Mouse (Mus musculus) heart, adult 2 months (tissue): ENCODE measurements around the gene Rpl28. TPM values are rescaled to one million over a fixed set of nuclear protein-coding genes. Genes with fewer than 3 reads are reported as not detected.

Experiments used
- DNase-seq, 2 experiments: peaks; one replicate each; pipeline ENCODE4 v3.0.0; 2021
- H3K27ac ChIP-seq: fragments of 200-600 bp; 2 replicates; pipeline ENCODE4 v1.8.1; 2022
- H3K27me3 ChIP-seq: fragments of 200-500 bp; 2 replicates; pipeline ENCODE4 v1.6.1; 2012; ENCODE audit warnings: mild to moderate bottlenecking, low read length, inconsistent platforms, mixed read lengths; ENCODE audit not compliant: control insufficient read depth, insufficient read depth
- H3K36me3 ChIP-seq: fragments of 200-500 bp; 2 replicates; pipeline ENCODE4 v1.6.1; 2012; ENCODE audit warnings: low read length, inconsistent platforms; ENCODE audit not compliant: control insufficient read depth, insufficient read depth
- H3K4me1 ChIP-seq: fragments of 200-500 bp; 2 replicates; pipeline ENCODE4 v1.6.1; 2011; ENCODE audit warnings: low read length; ENCODE audit not compliant: control insufficient read depth, insufficient read depth
- H3K4me3 ChIP-seq: fragments of 200-600 bp; 2 replicates; pipeline ENCODE4 v1.8.1; 2022
- H3K79me2 ChIP-seq: fragments of 200-500 bp; replicated peaks from 2 replicates; pipeline ENCODE4 v1.6.1; 2012; ENCODE audit warnings: mild to moderate bottlenecking, inconsistent platforms, low read length, moderate library complexity, mixed read lengths; ENCODE audit not compliant: control insufficient read depth, insufficient read depth
- H3K9ac ChIP-seq: fragments of 200-500 bp; 2 replicates; pipeline ENCODE4 v1.6.1; 2012; ENCODE audit warnings: low read depth, mild to moderate bottlenecking, control low read depth, inconsistent platforms, low read length, mixed read lengths
- CTCF ChIP-seq: fragments of 200-600 bp; IDR thresholded peaks from 2 replicates; pipeline ENCODE4 v1.8.1; 2022; ENCODE audit warnings: antibody characterized with exemption, mild to moderate bottlenecking, moderate library complexity
- EP300 ChIP-seq: fragments of 200-500 bp; IDR thresholded peaks from 2 replicates; pipeline ENCODE4 v1.6.1; 2011; ENCODE audit warnings: low read depth, low read length, control low read depth; ENCODE audit not compliant: insufficient read depth
- POLR2A ChIP-seq: fragments of 200-500 bp; IDR thresholded peaks from 2 replicates; pipeline ENCODE4 v1.6.1; 2011; ENCODE audit warnings: mild to moderate bottlenecking, low read depth, low read length, control low read depth; ENCODE audit not compliant: insufficient read depth
- WGBS: fragments of 180-500 bp; shearing (Covaris S2); methylation state at CpG from one replicate; pipeline ENCODE4 v1.1.7; 2018; 5-methylcytosine and 5-hydroxymethylcytosine counted together
- intact Hi-C: fragments of 180-260 bp; cut with DNase I; formaldehyde crosslinking; loops from one replicate; pipeline ENCODE4 v1.15.1; 2025
- polyA plus RNA-seq: library from polyadenylated mRNA; depleted of rRNA; stranded (reverse); fragments of >200 nt; gene quantifications from 2 replicates; pipeline ENCODE4 v1.2.3, GENCODE M21; 2012
- total RNA-seq, 2 experiments: library from RNA; stranded (reverse); gene quantifications; 2 replicates each; pipeline ENCODE4 v1.2.3; 2021

Gene Rpl28
- total and polyA plus RNA-seq, 3 experiments = 202 to 575 (median 492) TPM

GRCm38 (mm10) chr7:4835631-4836327 is 43.1 kb downstream of the Rpl28 start:
- H3K9ac ChIP-seq = no peak overlapping the region
- H3K27ac ChIP-seq = no peak overlapping the region
- TF ChIP-seq POLR2A (no peak), EP300 (no peak), CTCF (no peak)
- intact Hi-C loops = no loop called here
- H3K27me3 ChIP-seq = peaks cover 12% of the 10 kb centered on the region
- no peaks in the 10 kb centered on the region for H3K79me2 ChIP-seq
- H3K4me1 ChIP-seq = no peaks in the 10 kb centered on the region
- 6% methylated on average over 33 of the region's 34 CpGs for WGBS
- peak overlapping the region; percentile 38 for H3K4me3 ChIP-seq
- no peaks in the 10 kb centered on the region for H3K36me3 ChIP-seq
- no peak for DNase-seq

DNA sequence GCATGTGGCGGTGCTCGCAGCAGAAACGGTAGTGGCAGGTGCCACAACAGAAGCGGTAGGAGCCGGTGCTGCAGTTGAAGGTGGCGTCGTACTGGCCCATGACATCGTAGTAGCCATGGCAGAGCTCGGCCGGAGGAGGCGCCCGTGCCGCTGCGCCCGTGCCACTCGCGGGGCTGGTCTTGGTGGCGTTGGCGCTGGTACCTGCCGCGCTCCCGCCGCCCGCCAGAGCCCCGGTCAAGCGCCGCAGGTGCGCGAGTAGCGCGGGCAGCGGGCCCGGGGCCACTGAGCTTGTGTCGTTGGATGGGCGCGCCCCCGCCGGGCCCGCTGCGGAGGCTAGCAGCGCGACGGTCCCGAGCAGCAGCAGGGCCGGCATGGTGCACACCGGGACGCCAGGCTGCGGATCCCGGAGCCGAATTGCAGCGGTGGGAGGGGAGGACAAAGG is 43.7 kb downstream of the Rpl28 start:
- 1% methylated on average over 51 of the region's 51 CpGs for WGBS
- H3K4me3 ChIP-seq = peak overlapping the region; percentile 38
- TF ChIP-seq CTCF (peak; percentile 66), POLR2A (no peak)
- H3K4me1 ChIP-seq = no peaks in the 10 kb centered on the region
- peak; percentile 53 to 59 for DNase-seq
- no peaks in the 10 kb centered on the region for H3K36me3 ChIP-seq
- H3K9ac ChIP-seq = peak overlapping the region; percentile 11; the same call in 1 of the 2 replicates
- no peak overlapping the region for H3K27ac ChIP-seq
- peaks cover 10% of the 10 kb centered on the region for H3K27me3 ChIP-seq
- H3K79me2 ChIP-seq = no peaks in the 10 kb centered on the region
- intact Hi-C loops = no loop called here

DNA sequence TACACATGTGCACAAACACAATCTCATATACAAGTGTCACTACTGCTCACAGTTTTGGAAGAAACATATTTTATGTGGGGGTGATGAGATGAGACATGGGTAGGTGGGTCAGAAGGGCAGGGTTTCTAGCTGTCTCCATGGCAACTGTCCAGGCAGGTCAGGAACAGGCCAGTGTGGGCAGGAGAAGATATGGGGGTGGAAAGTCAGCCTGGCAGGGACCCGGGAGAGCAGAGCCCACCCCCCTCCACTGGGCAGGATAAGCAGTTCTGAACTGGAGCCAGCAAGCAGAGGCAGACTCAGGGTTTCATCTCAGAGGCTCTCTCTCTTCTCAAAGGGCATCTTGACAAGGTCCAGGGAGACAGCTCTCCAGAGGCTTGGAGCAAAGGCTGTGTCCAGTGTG is 45.0 kb downstream of the Rpl28 start:
- H3K27ac ChIP-seq = no peak overlapping the region
- no peak overlapping the region for H3K4me3 ChIP-seq
- no peak for DNase-seq
- H3K79me2 ChIP-seq = no peaks in the 10 kb centered on the region
- H3K4me1 ChIP-seq = no peaks in the 10 kb centered on the region
- peaks cover 10% of the 10 kb centered on the region for H3K27me3 ChIP-seq
- intact Hi-C loops = no loop called here
- no peak for TF ChIP-seq POLR2A
- no peak for TF ChIP-seq EP300
- no peak for TF ChIP-seq CTCF
- WGBS = 0% methylated on average over 1 of the region's 1 CpGs
- no peak overlapping the region for H3K9ac ChIP-seq
- no peaks in the 10 kb centered on the region for H3K36me3 ChIP-seq

DNA sequence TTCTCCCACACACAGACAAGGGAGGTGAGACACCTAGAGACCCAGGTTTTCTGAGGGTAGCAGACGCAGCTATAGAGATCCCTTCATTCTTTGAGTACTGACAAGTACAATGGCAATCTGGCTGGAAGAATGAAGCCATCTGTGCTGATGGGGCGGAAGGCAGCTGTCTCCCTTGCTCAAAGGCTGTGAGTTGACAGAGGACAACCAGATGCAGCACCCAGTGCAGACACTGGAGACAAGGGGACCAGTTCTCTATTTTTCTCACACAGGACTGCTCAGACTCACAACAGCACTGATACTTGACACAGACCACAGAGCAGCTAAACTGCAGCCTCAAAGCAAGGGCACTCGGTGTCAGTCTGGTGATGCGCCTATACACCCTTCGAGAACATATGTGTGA is 49.4 kb downstream of the Rpl28 start:
- intact Hi-C loops = no loop called here
- Histone ChIP-seq H3K9ac (no peak overlapping the region), H3K4me1 (no peaks in the 10 kb centered on the region), H3K4me3 (no peak overlapping the region), H3K79me2 (no peaks in the 10 kb centered on the region), H3K27ac (no peak overlapping the region), H3K36me3 (no peaks in the 10 kb centered on the region), H3K27me3 (peaks cover 14% of the 10 kb centered on the region)
- WGBS = 59% methylated on average over 5 of the region's 5 CpGs
- TF ChIP-seq POLR2A (no peak), CTCF (no peak), EP300 (no peak)
- no peak for DNase-seq

DNA sequence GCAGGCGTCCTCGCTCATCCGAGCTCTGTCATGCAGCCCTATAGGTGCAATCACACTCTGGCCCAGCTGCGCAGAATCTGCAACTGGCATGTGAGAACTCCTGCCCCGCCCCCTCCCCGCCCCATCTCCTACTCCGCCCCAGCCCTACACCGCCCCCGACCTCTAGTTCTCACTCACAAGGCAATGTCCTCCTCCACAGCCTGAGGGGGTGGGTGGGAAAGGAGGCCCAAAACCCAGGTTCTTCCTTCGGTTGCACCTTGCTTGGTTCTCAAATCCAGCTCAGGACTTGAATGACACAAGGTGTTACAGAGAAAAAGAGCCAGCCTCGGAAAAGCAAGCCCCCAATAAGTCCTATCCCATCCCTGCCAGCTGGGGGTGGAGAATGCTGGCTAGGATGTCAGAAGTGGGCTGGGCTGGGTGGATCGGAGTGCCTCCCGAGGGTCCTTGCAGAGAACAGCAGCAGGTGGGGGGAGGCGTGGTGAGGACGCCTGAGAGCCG is 50.0 kb downstream of the Rpl28 start:
- peaks cover 13% of the 10 kb centered on the region for H3K27me3 ChIP-seq
- H3K4me1 ChIP-seq = no peaks in the 10 kb centered on the region
- intact Hi-C loops = no loop called here
- TF ChIP-seq EP300 (no peak), POLR2A (no peak), CTCF (no peak)
- H3K36me3 ChIP-seq = no peaks in the 10 kb centered on the region
- DNase-seq = no peak
- no peaks in the 10 kb centered on the region for H3K79me2 ChIP-seq
- no peak overlapping the region for H3K9ac ChIP-seq
- H3K27ac ChIP-seq = no peak overlapping the region
- no peak overlapping the region for H3K4me3 ChIP-seq
- 2% methylated on average over 16 of the region's 16 CpGs for WGBS

GRCm38 (mm10) chr7:4843604-4844244 is 51.0 kb downstream of the Rpl28 start:
- Histone ChIP-seq H3K36me3 (no peaks in the 10 kb centered on the region), H3K9ac (no peak overlapping the region), H3K79me2 (no peaks in the 10 kb centered on the region), H3K27me3 (peaks cover 12% of the 10 kb centered on the region), H3K27ac (no peak overlapping the region), H3K4me3 (no peak overlapping the region), H3K4me1 (no peaks in the 10 kb centered on the region)
- 1% methylated on average over 34 of the region's 34 CpGs for WGBS
- TF ChIP-seq CTCF = no peak
- no peak for TF ChIP-seq EP300
- no peak for TF ChIP-seq POLR2A
- no peak for DNase-seq
- intact Hi-C loops = no loop called here
